Mouse (Mus musculus) midbrain, embryonic 11.5 days (tissue): Measurements from ENCODE around the gene Tas1r1. TPM values are rescaled to one million over a fixed set of nuclear protein-coding genes. Genes with fewer than 3 reads are reported as not detected.
A peak's percentile ranks its signal among the peaks of the same experiment; 100 is the strongest.

Source experiments
- ATAC-seq: fragments of 200-750 bp; cut with Nextera tagmentation; 2 replicates; pipeline ENCODE4 v1.8.0; 2017; ENCODE audit warnings: moderate TSS enrichment, moderate library complexity; ENCODE audit not compliant: low FRiP score
- DNase-seq: peaks from one replicate; pipeline ENCODE4 v3.0.0; 2015; ENCODE audit warnings: low spot score; ENCODE audit errors: missing footprints
- H3K27ac ChIP-seq: fragments of 300-500 bp; sonication (generic); 2 replicates; pipeline ENCODE4 v1.5.1; 2014; ENCODE audit warnings: low read depth, low read length
- H3K27me3 ChIP-seq: fragments of 300-500 bp; sonication (generic); 2 replicates; pipeline ENCODE4 v1.6.1; 2014; ENCODE audit warnings: mild to moderate bottlenecking, low read length, moderate library complexity, mixed read lengths; ENCODE audit not compliant: control insufficient read depth, insufficient read depth
- H3K36me3 ChIP-seq: fragments of 300-500 bp; sonication (generic); 2 replicates; pipeline ENCODE4 v1.6.1; 2014; ENCODE audit warnings: mild to moderate bottlenecking, low read length, moderate library complexity, mixed read lengths; ENCODE audit not compliant: control insufficient read depth, insufficient read depth
- H3K4me1 ChIP-seq: fragments of 300-500 bp; sonication (generic); 2 replicates; pipeline ENCODE4 v1.6.1; 2014; ENCODE audit warnings: low read length; ENCODE audit not compliant: control insufficient read depth, insufficient read depth
- H3K4me2 ChIP-seq: fragments of 300-500 bp; sonication (generic); 2 replicates; pipeline ENCODE4 v1.6.1; 2014; ENCODE audit warnings: mild to moderate bottlenecking, moderate library complexity
- H3K4me3 ChIP-seq: fragments of 300-500 bp; sonication (generic); 2 replicates; pipeline ENCODE4 v1.5.1; 2014; ENCODE audit warnings: low read depth, low read length
- H3K9ac ChIP-seq: fragments of 300-500 bp; sonication (generic); 2 replicates; pipeline ENCODE4 v1.6.1; 2014; ENCODE audit warnings: low read length
- H3K9me3 ChIP-seq: fragments of 300-500 bp; sonication (generic); 2 replicates; pipeline ENCODE4 v1.6.1; 2016; ENCODE audit warnings: low read length; ENCODE audit not compliant: control insufficient read depth
- WGBS: fragments of 180-500 bp; shearing (Covaris S2); extraction: QIAGEN DNeasy Blood & Tissue Kit; methylation state at CpG from one replicate; pipeline ENCODE4 v1.1.7; 2014; 5-methylcytosine and 5-hydroxymethylcytosine counted together
- polyA plus RNA-seq: library from polyadenylated mRNA; unstranded; fragments of >200 nt; fragmentation: Nextera tagmentation; extraction: Ambion mirVana; gene quantifications from 2 replicates; pipeline ENCODE4 v1.2.1, GENCODE M21; 2014

The Tas1r1 gene
- polyA plus RNA-seq: 0.44 and 0.58 TPM in 2 replicates

GRCm38 (mm10) chr4:152038225-152038984, at the start of gene Tas1r1:
Tas1r1 (minus strand) TSS chr4:152038568.
- Histone ChIP-seq H3K9ac (peak within 1 kb of the TSS; percentile 93), H3K36me3 (peaks cover 19% of the 10 kb centered on the region), H3K27me3 (no peaks in the 10 kb centered on the region), H3K27ac (no peak within 1 kb of the TSS), H3K9me3 (no peaks in the 10 kb centered on the region), H3K4me1 (peaks cover 13% of the 10 kb centered on the region), H3K4me3 (peak within 1 kb of the TSS; percentile 99), H3K4me2 (peak within 1 kb of the TSS; percentile 93)
- DNase-seq: peak; percentile 84
- no peak for ATAC-seq
- WGBS: 49% methylated on average over 10 of the region's 10 CpGs

DNA sequence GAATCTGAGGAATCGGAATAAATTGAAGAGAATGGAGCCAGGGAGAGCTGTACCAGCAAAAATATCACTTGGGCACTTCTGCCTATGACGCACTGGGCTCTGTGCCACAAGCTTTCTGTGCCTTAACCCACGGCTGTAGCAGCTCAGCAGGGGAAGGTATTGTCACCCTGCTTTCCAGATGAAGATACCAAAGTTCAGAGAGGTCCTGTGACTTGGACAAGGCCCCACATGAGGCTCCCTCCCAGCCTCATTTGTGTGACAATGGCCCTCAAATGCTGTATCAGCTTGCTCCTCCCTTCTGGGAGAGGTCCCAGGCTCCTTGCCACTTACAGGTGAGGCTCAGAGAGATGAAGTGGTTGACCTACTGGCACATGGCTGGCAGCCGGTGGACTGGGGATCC, 49.8 kb upstream of the Tas1r1 start:
- Histone ChIP-seq H3K9ac (no peak overlapping the region), H3K4me3 (no peak overlapping the region), H3K4me2 (no peak overlapping the region; the same call in 1 of the 2 replicates), H3K9me3 (no peaks in the 10 kb centered on the region), H3K4me1 (peaks cover 16% of the 10 kb centered on the region), H3K36me3 (no peaks in the 10 kb centered on the region), H3K27ac (no peak overlapping the region), H3K27me3 (no peaks in the 10 kb centered on the region; the same call in 1 of the 2 replicates)
- no peak for DNase-seq
- 23% methylated on average over 4 of the region's 4 CpGs for WGBS
- no peak for ATAC-seq

DNA sequence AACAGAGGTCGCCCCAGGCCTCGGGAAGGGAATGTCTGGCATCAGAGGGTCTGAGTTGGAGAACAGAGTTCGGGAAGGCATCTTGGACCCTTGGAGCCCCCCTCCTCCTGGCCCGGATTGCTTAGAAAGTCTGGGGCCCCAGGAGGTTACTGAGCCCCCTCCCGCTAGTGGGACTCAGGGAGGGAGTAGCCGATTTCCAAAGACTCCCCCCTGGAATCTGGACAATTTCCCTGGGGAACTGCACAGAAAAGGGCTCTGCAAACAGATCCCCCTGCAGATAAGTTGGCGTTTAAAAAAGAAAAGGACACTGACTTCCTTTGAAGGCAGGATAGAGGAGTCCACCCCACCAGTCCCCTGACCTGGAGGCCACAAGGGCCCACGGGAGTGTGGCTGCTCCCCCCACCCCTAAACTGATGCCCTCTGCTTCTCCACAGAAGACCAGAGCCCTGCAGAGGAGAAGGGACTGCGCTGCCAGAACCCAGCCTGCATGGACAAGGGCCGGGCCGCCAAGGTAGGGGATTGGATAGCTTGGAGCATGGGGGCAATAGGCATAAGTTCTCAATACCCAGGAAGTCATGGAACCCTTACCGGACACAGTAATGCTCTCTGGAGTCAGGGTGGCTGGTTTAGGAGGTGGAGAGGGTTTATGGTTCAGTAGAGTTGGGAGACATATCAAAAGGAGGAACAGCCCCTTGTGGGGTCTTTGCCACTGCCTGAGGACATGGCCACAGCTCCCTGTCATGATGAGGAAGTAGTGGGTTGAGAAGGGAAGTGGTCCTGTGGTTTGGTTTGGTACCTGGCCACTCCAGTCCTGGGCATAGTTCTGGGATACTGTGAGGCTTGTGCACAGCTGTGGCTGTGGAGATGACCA, 49.1 kb upstream of the Tas1r1 start:
- H3K4me3 ChIP-seq: peak overlapping the region; percentile 73
- H3K4me1 ChIP-seq: peaks cover 16% of the 10 kb centered on the region
- H3K27ac ChIP-seq: no peak overlapping the region
- no peaks in the 10 kb centered on the region; the same call in 1 of the 2 replicates for H3K27me3 ChIP-seq
- H3K9ac ChIP-seq: peak overlapping the region; percentile 85
- WGBS: 3% methylated on average over 12 of the region's 12 CpGs
- no peaks in the 10 kb centered on the region for H3K36me3 ChIP-seq
- H3K4me2 ChIP-seq: peak overlapping the region; percentile 95
- peak; percentile 36 for ATAC-seq
- no peaks in the 10 kb centered on the region for H3K9me3 ChIP-seq
- DNase-seq: peak; percentile 93

DNA sequence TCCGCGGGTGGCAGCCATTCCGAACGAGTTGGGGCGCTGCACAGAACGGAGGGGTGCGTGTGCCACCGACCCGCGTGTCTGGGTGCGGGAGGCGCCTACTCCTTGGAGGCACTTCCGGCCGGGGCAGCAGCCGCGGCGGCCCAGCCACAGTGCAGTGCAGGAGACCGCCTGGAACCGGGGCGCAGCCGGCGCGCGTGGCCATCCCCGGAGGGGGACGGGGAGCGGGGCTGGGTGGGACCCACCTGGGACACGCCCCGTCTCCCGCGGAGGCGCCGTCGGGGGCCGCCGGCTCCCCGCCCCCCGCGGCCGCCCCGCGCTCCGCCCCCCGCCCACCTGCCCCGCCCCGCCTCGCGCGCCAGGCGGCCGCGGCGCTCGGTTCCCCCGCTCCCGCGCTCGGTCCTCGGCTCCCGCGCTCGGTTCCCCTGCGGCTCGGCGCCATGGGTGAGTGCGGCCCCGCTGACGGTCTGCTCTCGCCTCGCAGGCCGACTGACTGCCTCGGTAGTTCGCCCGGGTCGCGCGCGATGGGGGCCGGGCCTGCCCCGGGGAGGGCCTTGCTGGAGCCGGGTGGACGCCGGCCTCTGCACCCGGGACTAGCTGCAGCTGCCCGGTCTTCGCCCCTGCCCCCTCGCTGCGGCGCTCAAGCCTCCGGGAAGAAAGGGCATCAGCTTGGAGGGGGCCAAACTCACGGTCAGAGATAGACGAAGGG, 48.3 kb upstream of the Tas1r1 start:
- ATAC-seq (peak; percentile 77), DNase-seq (peak; percentile 96)
- under 1% methylated on average over 60 of the region's 92 CpGs for WGBS
- peak overlapping the region; percentile 85 for H3K9ac ChIP-seq
- no peaks in the 10 kb centered on the region for H3K36me3 ChIP-seq
- no peaks in the 10 kb centered on the region for H3K9me3 ChIP-seq
- H3K4me3 ChIP-seq: peak overlapping the region; percentile 73
- H3K27me3 ChIP-seq: no peaks in the 10 kb centered on the region; the same call in 1 of the 2 replicates
- H3K4me1 ChIP-seq: peaks cover 16% of the 10 kb centered on the region
- peak overlapping the region; percentile 95 for H3K4me2 ChIP-seq
- no peak overlapping the region for H3K27ac ChIP-seq

DNA sequence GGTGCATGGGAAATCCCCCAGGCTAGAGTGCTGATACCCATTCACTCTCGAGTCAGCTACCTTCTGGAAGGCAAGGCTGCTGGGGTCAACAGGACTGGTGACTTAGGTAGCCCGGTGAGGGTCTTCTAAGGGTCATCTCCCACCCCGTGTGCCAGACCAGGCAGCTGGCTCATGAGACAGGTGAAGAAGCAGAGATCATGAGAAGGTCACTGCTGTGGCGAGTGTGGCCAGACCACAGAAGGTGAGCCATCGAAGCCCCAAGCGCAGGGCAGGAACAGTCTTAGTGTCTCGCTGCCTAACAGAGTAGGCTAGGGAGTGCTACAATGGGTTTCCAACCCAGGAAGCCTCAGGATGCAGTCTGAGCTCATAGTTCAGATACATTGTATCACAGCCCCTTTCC, 46.2 kb upstream of the Tas1r1 start:
- WGBS: 87% methylated on average over 7 of the region's 7 CpGs
- Histone ChIP-seq H3K27ac (no peak overlapping the region), H3K4me2 (no peak overlapping the region), H3K4me1 (peaks cover 16% of the 10 kb centered on the region), H3K9me3 (no peaks in the 10 kb centered on the region), H3K36me3 (no peaks in the 10 kb centered on the region), H3K9ac (no peak overlapping the region), H3K4me3 (no peak overlapping the region), H3K27me3 (no peaks in the 10 kb centered on the region; the same call in 1 of the 2 replicates)
- no peak for ATAC-seq
- DNase-seq: no peak

DNA sequence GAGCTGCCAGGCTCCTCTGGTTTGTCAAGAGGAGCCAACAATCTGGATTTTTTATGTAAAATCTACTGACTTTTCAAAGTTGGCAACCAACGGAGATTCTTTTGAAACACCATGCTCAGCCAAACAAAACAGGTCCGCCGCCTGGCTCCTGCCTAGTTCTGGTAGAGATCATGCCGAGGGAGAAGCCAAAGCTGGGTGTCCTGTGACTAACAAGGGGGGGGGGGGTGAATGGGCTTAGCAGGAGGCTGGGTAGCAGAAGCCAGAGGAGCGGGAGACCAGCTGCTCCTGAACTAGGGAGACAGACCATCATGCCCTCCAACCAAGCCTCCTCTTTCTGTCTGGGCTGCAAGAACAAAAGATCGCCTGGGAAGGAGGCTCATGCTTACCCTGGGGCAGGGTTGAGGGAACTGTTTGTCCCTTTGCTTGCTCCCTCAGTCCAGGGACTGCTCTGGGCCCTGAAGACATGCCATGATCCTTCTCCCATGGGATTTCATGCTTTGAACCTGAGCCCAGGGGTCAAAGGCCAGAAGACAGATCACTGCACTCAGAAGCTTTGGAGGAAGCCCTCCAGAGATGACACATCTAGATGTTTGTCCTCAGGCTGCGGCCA, 45.3 kb upstream of the Tas1r1 start:
- DNase-seq (no peak), ATAC-seq (no peak)
- Histone ChIP-seq H3K27ac (no peak overlapping the region), H3K4me2 (no peak overlapping the region), H3K4me1 (peaks cover 16% of the 10 kb centered on the region), H3K9me3 (no peaks in the 10 kb centered on the region), H3K4me3 (no peak overlapping the region), H3K27me3 (no peaks in the 10 kb centered on the region; the same call in 1 of the 2 replicates), H3K36me3 (no peaks in the 10 kb centered on the region), H3K9ac (no peak overlapping the region)
- WGBS: 72% methylated on average over 7 of the region's 7 CpGs

DNA sequence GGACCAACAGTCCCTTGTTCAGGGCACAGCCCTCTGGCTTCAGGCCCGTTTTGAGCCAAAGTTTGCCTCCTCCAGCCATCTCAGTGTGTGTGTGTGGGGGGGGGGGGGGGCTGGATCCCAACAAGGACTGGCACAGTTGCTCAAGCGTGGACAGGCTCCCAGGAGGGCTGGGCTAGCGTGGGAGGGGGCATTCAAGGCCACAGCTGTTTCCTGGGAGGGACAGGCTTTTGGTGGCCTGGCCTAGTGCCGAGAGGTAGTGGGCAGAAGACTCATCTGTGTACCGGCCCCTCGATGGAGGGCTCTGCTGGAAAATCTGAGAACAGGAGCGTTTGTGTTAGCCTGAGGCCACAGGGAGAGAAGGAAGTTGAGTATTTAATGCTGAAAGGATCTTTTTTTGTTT, 41.6 kb upstream of the Tas1r1 start:
- H3K27ac ChIP-seq: no peak overlapping the region
- no peak overlapping the region for H3K4me2 ChIP-seq
- DNase-seq (no peak), ATAC-seq (no peak)
- H3K27me3 ChIP-seq: no peaks in the 10 kb centered on the region
- no peaks in the 10 kb centered on the region for H3K9me3 ChIP-seq
- H3K4me1 ChIP-seq: no peaks in the 10 kb centered on the region
- H3K9ac ChIP-seq: no peak overlapping the region
- WGBS: 68% methylated on average over 7 of the region's 7 CpGs
- H3K36me3 ChIP-seq: no peaks in the 10 kb centered on the region
- H3K4me3 ChIP-seq: no peak overlapping the region

- 92% methylated on average over 3 of the region's 3 CpGs for WGBS
- H3K27ac ChIP-seq: no peak overlapping the region
- ATAC-seq: no peak
- no peaks in the 10 kb centered on the region for H3K27me3 ChIP-seq
- no peaks in the 10 kb centered on the region for H3K4me1 ChIP-seq
- no peak for DNase-seq
- H3K9ac ChIP-seq: no peak overlapping the region
- H3K9me3 ChIP-seq: no peaks in the 10 kb centered on the region
- H3K4me2 ChIP-seq: no peak overlapping the region
- H3K36me3 ChIP-seq: no peaks in the 10 kb centered on the region
- H3K4me3 ChIP-seq: no peak overlapping the region
Observed at GRCm38 (mm10) chr4:152079261-152079660, 40.9 kb upstream of the Tas1r1 start.
